Mouse (Mus musculus): ENCODE measurements around the gene Sult5a1. TPM values are rescaled to one million over a fixed set of nuclear protein-coding genes. Genes with fewer than 3 reads are reported as not detected.
"Not testable (repeated sequence)": the region's sequence is repeated elsewhere in the genome, so short reads cannot be mapped to it uniquely, and the experiment has no call there.

Sult5a1 gene
- total RNA-seq (2021) = 1 to 10 TPM; 2.2 to 3.2 TPM
- long read RNA-seq, partial matches to known transcripts = 0 of 2 reads
- long read RNA-seq, other reads (novel, unspliced or antisense) = 0 of 2 reads

DNA sequence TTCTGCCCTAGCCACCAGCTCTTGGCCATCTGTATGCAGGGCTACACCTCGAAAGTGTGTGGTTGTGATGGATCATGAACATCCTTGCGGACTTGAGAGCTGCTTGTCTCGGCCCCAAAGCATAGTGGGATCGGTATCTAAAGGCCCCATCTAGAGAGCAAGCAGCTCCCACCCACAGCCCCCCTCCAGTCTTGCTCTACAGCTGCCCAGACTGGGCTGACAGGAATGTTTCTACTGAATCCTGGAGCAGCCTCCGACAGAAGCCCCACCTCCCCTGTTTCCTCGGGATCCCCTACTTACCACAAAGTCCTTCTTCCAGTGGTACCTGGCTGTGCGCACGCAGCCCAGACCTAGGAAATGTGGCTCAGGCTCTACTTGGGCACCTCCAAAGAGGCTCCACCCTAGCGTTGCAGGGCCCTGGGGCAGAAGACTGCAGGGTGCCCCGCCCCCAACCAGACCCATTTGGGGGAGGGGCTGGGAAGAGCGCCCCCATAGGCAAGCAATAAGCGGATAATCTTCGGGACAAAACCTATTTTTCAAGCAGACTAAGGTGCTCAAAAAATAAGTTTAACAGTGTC lies at the start of gene Sult5a1:
Gene Sult5a1, minus strand, starts transcription at position 428 of the 578 bp plus-strand sequence.
- no peak for DNase-seq (ENCODE audit: low spot score in 2 of 2)

GRCm38 (mm10) chr8:123203571-123203970 lies 45.5 kb upstream of the Sult5a1 start:
- DNase-seq (ENCODE audit: low spot score in 2 of 2) = no peak

DNA sequence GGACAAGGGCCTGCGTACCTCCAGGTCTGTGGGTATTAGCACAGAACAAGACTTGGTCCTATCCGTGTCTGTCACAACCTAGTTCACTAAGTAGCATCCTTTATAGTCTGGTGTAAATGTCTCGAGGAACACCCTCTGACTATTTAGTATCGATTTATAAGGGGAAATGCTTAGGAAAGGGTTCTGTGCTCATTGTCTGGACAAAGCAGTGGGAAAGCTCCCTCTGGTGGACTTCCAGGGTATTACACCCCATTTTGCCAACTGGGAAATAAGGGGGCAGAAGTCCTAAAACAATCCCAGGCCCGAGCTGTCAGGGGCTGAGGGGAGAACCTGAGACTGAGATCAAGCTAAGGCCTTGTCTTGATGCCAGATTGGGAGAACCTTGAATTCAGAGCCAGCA lies 44.2 kb upstream of the Sult5a1 start:
- DNase-seq (ENCODE audit: low spot score in 2 of 2) = peak; percentile 71 to 86

DNA sequence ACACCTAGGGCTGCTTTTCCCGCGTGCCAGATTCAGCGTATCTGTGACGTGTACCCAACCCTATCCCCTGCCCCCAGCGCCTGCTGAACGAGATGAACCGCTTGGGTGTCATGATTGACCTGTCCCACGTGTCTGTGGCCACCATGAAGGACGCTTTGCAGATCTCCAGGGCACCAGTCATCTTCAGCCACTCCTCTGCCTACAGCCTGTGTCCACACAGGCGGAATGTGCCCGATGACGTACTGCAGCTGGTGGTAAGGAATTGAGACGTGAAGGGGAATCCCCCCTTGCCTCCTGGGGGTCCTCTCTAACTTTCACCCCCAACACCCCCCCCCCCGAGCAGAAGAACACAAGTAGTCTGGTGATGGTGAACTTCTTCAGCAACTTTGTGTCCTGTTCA lies 41.7 kb upstream of the Sult5a1 start:
- DNase-seq (ENCODE audit: low spot score in 2 of 2) = no peak

GRCm38 (mm10) chr8:123197016-123197415 lies 38.9 kb upstream of the Sult5a1 start:
- DNase-seq (ENCODE audit: low spot score in 2 of 2) = not testable (repeated sequence)

DNA sequence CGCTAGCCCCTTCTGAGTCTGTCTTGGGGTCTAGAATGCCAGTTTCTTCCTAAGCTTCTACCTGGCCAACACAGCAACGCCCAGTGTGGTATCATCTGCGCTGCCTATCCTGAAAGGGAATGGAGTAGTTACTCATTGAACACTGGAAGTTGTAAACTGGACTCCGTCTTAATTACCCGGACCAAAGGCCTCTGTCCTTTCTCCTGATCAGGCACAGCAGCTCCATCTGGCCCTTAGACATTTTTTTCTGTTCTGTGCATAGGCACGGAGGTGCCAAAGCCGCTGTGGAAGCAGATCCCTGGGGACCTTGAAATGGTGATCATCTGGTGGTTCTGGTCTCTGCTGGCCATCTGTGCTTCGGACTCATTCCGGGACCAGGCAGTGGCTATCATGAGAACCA lies 35.7 kb upstream of the Sult5a1 start:
- DNase-seq (ENCODE audit: low spot score in 2 of 2) = no peak

DNA sequence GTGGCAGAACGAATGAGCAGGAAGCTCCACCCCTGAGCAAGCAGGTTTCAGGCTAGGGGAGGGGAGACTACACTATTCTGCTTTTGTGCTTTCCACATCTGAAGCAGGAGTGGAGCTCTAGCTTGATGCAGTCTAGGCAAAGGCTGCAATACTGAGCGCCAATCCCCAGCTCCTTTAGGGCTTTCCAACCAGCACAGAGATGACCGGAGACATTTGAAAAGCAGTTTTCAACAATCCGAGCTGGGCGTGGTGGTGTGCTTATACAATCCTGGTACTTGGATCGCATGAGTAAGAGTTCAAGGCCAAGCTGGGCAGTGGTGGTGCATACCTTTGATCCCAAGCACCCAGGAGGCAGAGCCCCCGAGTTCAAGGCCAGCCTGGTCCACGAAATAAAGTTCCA lies 33.8 kb upstream of the Sult5a1 start:
- no peak for DNase-seq (ENCODE audit: low spot score in 2 of 2)

DNA sequence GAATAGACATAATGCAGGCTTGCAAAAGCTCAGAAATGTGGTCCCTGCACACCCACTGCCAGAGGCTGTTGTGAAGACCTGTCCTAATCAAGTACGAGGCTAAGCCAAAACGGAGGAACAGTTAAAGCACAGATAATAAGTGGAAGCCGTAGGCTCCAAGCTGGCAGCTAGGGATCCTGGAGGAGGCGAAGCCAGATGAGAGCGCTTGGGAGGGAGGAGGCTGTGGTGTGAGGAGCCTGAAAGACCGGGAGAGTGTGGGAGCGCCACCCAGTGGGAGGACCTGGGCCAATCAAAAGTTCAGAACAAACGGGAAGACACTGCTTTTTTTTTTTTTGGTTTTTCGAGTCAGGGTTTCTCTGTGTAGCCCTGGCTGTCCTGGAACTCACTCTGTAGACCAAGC lies 32.6 kb upstream of the Sult5a1 start:
- DNase-seq (ENCODE audit: low spot score in 2 of 2) = peak; percentile 77 to 87

DNA sequence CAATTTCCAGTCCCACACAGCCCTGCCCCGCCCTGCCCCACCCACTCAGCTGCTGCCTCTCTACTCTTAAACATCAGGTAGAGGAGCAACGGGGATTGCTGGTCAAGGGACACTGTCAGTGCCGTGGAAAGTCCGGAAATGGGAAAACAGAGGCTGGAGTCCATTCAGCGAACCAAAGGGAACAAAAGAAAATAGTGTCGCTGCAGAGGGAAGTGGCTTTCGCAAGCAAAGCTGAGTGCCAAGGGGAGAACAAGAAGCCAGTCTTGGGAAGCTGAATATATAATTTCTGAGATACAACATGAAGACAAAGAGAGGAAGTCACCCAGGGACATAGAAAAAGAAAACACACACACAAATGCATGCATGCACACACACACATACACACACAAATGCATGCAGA lies 30.7 kb upstream of the Sult5a1 start:
- DNase-seq (ENCODE audit: low spot score in 2 of 2) = no peak

DNA sequence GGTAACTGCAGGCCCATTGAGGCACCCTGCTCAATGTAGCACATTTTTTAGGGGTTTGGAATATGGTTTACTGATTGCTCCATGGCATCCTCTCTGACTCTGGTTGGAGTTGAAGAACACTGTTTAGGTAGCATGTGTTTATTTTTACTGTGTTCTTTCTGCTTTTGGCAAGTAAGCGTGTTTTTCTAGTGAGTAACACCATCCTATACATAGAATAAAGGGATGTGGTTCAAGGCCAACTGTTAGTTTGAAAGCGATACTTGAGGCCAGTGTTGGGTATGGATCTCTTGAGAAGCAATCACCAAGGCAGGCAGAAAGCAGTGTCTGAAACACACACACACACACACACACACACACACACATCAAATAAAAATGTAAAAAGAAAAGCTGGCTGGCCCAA lies 29.9 kb upstream of the Sult5a1 start:
- no peak for DNase-seq (ENCODE audit: low spot score in 2 of 2)

DNA sequence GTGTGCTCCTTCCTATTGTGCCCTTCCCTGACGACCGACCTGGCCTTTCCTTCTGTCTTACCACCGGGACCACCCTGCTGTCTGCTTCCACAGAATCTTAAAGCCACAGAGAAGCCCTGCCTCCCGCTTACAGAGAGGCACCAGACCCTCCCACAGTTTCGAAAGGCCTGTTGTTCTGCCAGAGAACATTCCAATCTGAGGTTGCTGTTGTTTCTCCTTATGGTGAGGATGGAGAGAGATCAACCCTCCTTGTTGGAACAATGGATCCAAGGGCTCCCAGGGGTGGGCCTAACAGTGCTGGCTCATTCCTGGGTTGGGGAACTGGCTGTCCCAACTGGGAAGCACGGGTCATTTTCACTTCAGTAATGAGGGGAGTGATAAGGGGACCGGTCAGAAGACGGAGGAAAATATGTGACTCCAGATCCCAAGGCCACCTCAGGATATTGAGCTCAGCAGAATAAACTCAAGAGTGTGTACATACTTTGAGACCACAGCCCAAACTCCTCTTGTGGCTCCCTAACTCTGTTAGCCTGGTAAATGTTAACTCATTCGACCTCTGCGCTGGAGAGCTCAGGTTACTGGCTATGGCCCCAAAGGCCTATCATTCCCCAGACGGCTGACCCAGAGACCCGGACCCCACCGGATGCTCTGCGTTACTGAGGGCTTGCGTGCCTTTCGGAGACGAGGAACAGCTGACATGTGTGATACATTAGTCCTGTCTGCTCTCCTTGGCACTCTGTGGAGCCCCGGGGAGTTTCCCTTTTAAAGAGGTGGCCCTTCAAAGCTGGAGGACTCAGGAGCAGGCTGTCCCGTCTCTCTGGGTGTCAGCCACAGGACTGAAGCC lies 27.7 kb upstream of the Sult5a1 start, which contains the start of gene Dpep1:
Gene Dpep1, plus strand, starts transcription at position 677 of the 844 bp plus-strand sequence.
- no peak for DNase-seq (ENCODE audit: low spot score in 2 of 2)

DNA sequence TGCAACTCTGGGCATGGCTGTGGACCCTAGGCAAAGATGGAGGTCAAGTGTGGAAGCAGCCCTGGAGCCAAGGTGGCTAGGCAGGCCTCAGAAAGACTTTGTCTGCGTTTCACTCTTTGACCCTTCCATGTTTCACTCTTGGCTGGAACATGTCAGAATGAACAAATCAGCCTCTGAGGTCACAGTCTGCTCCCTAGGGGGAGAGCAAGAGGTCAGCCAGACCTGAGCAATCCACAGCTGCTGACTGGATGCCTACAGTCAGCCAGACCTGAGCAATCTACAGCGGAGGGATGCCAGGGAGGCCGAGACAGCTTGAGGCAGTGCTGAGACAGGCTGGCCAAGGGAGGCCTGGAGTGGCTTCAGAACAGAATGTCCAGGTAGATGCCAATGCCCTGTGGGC lies 23.3 kb upstream of the Sult5a1 start:
- DNase-seq (ENCODE audit: low spot score in 2 of 2) = no peak

- DNase-seq (ENCODE audit: low spot score in 2 of 2) = no peak
Observed at GRCm38 (mm10) chr8:123156070-123156773, 1.9 kb downstream of the Sult5a1 start.

GRCm38 (mm10) chr8:123155177-123155576 lies 2.9 kb downstream of the Sult5a1 start:
- DNase-seq (ENCODE audit: low spot score in 2 of 2) = no peak

DNA sequence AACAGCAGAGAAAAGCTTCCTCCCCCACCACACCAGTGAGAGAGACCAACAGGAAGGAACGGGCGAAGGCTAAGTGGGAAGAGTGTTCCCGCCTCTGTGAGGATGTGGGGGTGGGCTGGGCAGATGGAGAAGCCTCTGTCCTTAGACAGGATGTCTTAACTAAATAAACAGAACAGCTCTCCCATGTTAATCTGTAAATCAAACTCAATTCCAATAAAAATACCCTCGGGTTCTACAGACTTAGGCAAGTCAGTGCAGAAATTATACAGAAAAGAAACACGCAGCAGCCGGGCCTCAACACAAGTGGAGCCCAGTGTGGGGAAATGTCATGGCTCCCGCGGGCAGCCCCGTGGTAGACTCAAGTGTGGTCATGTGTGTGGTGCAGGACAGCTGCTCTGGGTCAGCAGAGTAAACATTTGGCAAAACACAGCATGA lies 7.4 kb downstream of the Sult5a1 start:
- DNase-seq (ENCODE audit: low spot score in 2 of 2) = peak; percentile 58 to 71

- DNase-seq (ENCODE audit: low spot score in 2 of 2) = peak; percentile 54 to 76
Observed at GRCm38 (mm10) chr8:123146390-123146789, 11.7 kb downstream of the Sult5a1 start.

DNA sequence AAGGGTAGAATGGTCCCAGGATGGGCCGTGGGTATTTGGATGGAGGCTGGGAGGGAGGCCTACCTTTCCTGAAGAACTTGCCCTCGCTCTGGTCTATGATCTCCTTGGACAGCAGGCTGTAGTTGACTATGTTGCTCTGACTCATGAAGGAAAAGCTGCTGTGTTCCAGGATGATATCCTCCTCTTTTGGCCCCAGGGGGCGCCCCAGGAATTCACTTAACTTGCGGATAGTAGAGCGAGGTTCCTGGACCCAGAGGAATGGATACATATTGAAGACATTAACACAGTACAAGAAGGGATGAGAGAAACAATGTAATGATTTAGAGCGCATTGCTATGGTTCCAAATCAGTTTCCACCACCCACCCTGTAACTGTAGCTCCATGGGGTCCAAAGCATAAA lies 12.8 kb downstream of the Sult5a1 start:
- no peak for DNase-seq (ENCODE audit: low spot score in 2 of 2)

DNA sequence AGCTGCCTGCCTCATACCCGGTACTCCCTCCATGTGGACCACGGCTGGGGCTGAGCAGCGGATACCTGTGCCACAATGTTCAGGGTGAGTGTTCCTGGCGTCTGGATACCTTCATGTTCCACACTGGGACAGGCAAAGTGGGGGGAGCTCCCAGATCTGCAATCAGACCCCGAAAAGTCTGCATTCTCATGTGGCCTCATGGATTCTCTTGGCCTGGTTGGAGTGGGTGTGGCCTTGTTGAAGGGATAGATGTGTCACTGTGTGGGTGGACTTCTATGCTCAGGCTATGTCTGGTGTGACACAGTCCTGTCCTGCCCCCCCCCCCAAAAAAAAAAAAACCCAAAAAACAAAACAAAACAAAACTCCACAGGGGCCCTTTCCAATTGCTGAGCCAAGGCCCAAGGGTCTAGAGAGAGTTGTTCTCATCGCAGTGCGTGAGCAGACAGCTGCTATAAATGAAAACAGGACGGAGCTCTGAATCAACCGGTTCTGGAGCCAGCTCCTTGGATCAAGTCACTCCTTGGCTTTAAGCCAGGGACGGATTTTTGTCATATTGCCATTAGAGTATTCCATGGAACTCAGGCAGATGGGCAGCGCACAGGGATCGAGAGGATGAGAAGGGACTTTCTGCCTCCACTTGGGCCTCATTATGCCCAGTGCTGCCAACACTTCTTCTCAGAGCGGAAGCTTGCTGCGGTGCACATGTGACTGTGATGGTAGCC lies 16.2 kb downstream of the Sult5a1 start:
- peak; percentile 74 to 82 for DNase-seq (ENCODE audit: low spot score in 2 of 2)

GRCm38 (mm10) chr8:123138741-123139140 lies 19.4 kb downstream of the Sult5a1 start:
- DNase-seq (ENCODE audit: low spot score in 2 of 2) = no peak

DNA sequence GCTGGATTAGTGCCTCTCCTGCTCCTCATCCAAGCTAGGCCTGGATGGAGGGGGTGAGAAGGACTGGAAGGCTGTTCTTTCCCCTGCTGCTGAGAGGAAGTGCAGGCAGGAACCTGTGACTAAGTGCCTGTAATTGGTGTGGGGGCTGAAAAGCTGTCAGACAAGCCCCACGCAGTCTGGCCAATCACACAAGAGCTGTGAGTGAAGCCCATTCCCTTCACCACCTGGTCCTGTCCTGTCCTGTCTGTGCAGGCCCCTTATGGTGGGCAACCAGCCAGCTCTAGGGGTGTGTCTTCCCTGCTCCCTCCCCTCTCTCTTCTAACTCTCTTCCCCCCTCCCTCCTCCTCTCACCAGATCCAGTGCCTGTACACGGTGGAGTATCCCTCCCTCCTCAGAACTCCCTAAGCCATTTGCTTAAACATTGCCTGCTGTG lies 20.5 kb downstream of the Sult5a1 start:
- DNase-seq (ENCODE audit: low spot score in 2 of 2) = peak; percentile 73 to 75

DNA sequence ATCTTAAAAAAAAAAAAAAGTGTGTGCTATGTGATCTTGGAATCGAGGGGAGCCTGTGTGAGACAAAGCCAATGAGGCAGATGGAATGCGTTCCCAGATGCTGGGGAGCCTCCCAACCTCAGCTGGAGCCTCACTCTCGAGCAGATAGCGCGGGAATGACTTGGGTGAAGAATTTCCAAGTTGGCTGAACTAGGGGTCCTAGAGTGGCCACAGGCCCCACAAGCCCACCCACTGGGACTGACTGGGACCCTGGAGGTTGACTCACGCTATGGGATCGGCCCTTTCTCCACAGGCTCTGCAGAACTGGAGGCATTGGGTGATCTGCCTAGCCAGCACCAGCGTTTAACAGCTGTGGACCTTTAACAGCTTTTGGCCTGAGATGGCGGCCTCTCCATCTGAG lies 21.8 kb downstream of the Sult5a1 start:
- DNase-seq (ENCODE audit: low spot score in 2 of 2) = no peak
